Mouse (Mus musculus) ovary, postnatal 10 days (tissue): ENCODE measurements around the gene Pcbp2.

ENCODE experiments used
- DNase-seq: peaks from one replicate; pipeline ENCODE4 v3.0.0; 2022; ENCODE audit warnings: low spot score

The Pcbp2 gene

DNA sequence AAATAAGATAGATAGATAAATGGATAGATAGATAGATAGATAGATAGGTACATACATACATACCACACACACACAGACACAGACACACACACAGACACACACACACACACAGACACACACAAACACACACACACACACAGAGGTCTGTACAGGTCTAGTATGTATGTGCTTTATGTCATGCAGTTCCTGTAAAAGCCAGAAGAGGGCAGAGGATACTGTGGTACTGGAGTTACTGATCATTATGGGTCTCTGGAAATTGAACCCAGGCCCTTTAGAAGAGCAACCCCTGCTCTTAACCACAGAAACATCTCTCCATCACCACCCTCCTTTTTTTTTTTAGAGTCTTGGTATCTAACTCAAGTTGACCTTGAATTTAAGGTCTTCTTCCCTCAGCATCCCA lies 6.7 kb upstream of the Pcbp2 start:
- no peak for DNase-seq

- DNase-seq = no peak
Observed at GRCm38 (mm10) chr15:102468675-102469370, 1.5 kb upstream of the Pcbp2 start.

DNA sequence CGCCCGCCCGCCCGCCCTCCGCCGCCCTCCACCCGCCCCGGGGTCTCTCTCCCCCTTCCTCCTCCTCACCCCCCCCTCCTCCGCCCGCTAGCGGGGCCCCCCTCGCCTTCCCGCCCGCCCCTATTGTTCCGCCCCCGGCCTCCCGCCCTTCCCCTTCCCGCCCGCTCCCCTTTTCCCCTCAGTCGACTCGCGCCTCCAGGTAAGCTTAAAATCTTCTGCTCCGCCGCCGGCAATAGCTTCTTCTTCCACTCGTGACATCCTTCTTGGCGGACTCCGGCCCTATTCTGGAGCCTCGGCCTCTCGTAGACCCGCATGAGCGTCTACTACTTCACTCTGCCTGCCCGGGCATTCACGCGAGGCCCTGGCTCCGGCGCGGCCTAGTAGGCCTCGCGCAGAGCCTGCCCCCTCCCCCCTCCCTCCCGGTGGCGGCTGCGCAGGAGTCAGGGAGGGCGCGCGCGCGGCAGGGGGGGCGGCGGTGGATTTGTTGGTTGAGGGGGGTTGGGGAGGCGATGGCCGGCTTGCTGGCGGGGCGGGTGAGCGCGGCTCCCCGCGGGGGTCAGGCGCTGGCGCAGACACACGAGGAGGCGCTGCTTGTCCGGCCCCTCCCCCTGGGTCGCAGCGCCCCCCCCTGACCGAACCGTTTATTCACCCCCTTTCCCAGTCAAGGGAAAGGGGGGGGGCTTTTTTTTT lies 411 bp downstream of the Pcbp2 start:
- DNase-seq = peak; percentile 75

DNA sequence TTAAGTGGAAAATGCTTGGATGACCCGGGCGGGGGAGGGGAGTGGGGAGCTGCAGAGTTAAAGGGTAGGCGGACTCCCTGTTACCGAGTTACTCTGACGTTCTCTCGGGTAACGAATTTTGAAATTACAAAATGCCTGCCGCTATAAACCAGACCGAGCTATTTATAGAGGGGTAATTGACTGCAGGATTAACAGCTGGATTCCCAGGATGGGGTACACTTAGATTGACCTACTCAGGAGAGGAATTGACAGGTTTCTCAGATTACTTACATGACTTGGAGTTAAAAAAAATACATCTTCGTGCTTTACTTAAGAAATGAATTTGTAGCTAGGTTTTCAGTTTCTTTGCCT lies 931 bp downstream of the Pcbp2 start:
- DNase-seq = no peak

DNA sequence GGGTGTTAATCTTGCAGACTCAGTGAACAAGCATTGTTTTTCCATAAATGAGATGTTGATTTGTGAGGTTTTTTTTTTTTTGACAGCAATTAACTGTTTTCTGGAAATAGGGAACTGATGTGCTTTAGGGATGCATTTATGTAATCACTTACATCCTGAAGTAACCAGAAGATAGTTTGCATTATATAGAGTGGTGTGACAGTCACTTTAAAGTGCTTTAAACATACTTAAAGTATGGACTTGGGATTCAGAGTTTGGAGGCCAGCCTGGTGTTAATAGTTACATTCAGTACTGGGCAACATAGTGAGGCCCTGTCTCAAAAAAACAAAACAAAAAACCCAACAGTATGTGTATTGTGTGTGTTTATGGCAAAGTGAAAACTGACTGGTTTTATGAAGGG lies 1.4 kb downstream of the Pcbp2 start:
- DNase-seq = no peak

DNA sequence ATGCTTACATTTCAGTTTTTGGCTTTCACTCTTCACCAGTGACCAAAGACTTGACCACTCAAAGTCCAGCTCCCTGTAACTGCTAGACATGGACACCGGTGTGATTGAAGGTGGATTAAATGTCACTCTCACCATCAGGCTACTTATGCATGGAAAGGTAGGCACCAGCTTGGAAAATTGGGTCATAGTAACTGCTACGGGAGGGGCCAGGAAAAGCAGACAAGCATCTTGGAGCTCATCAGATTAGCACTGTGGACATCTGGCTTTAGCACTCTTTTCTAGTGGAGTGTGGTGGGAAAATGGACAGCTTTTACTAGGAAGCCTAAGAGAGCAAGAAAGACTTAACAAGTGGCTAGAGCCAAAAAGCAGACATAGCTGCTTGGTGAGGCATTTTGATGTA lies 2.9 kb downstream of the Pcbp2 start:
- no peak for DNase-seq

DNA sequence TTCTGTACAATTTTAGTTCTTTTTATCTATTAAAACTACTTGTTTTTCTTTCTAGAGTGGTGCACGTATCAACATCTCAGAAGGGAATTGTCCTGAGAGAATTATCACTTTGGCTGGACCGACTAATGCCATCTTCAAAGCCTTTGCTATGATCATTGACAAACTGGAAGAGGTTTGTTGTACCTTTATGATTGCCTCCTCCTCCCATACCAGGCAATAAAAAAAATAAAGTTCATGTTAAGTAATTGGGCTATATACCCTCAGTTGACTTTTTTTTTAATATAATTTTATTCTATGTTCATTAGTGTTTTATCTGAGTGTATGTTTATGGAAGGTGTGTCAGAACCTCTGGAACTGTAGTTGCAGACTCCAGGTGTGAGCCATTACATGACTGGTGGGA lies 4.2 kb downstream of the Pcbp2 start:
- no peak for DNase-seq

DNA sequence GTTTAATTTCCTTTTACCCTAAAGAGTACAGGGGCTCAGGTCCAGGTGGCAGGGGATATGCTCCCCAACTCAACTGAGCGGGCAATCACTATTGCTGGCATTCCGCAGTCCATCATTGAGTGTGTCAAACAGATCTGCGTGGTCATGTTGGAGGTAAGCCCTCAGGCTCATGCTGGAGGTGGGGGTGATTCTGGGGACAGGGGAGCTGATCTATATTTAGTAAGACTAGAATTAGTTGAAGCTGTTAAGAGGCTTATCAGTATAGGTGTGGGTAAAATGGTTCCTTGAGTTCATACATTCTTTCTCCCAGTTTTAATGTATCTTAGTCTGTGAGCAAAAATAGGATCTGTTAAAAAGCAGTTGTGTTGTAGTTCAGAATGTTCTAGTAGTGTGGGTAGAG lies 12.8 kb downstream of the Pcbp2 start:
- no peak for DNase-seq

GRCm38 (mm10) chr15:102485853-102486252 lies 15.5 kb downstream of the Pcbp2 start:
- DNase-seq = no peak

GRCm38 (mm10) chr15:102487664-102488063 lies 17.3 kb downstream of the Pcbp2 start:
- no peak for DNase-seq

- DNase-seq = no peak
Observed at GRCm38 (mm10) chr15:102498322-102498721, 28.0 kb downstream of the Pcbp2 start.

- DNase-seq = no peak
Observed at GRCm38 (mm10) chr15:102499370-102499769, 29.0 kb downstream of the Pcbp2 start.

- no peak for DNase-seq
Observed at GRCm38 (mm10) chr15:102499851-102500250, 29.5 kb downstream of the Pcbp2 start.

- no peak for DNase-seq
Observed at GRCm38 (mm10) chr15:102500479-102500878, 30.1 kb downstream of the Pcbp2 start.

- DNase-seq = no peak
Observed at GRCm38 (mm10) chr15:102501084-102501814, 30.9 kb downstream of the Pcbp2 start.

DNA sequence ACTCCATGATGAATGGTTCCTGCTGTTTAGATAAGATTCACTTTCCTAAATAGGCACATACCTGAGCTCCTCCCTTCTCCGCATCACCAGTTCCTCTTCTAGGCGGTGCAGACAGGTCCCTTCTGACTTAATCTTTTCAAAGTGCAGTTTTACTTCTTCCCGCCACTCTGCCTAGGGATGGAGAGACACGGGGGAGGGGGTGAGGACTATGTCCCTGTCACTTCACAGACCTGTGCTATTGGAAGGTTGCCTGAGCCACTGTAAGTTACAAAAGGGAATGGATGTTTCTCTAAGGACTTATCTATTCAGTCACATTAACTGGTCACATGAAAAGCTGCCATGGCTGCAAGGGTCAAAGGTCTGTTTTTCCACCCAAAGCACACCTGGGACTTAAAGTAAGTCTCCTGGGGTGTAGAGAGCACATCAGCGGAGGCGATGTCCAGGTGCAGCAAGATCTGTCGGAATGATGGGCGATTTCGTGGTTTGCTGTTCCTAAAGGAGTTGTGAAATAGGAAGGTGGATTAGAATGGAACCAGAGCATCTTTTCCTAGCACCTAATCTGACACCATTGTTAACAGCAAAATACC lies 32.0 kb downstream of the Pcbp2 start:
- no peak for DNase-seq

- DNase-seq = no peak
Observed at GRCm38 (mm10) chr15:102503447-102503846, 33.1 kb downstream of the Pcbp2 start, which contains the start of gene Gm10337. Gm10337 (plus strand) TSS chr15:102503722.

- DNase-seq = no peak
Observed at GRCm38 (mm10) chr15:102503924-102504782, 33.8 kb downstream of the Pcbp2 start.

GRCm38 (mm10) chr15:102505073-102505769 lies 34.9 kb downstream of the Pcbp2 start:
- DNase-seq = no peak

- DNase-seq = no peak
Observed at GRCm38 (mm10) chr15:102505770-102506463, 35.6 kb downstream of the Pcbp2 start.

DNA sequence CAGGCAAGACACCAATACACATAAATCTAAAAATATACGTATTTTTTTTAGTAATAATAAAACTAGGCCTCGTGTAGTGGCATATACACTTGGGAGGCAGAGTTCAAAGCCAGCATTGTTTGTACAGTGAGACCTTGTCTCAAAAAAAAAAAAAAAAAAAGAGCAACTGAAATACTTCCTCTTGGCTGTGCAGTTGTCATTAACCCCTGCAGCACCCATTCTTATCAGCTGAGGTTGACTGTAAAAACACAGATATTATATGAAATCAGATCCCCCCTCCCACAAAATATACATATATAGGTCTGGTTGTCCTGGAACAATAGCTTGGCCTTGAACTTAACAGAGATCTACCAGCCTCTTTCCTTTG lies 36.1 kb downstream of the Pcbp2 start:
- DNase-seq = no peak
